Mouse (Mus musculus) midbrain, embryonic 15.5 days (tissue): ENCODE data around the gene Cnot4. TPM values are rescaled to one million over a fixed set of nuclear protein-coding genes. Genes with fewer than 3 reads are reported as not detected.
A peak's percentile ranks its signal among the peaks of the same experiment; 100 is the strongest.

Experiments
- ATAC-seq: fragments of 200-750 bp; cut with Nextera tagmentation; replicated peaks from 2 replicates; pipeline ENCODE4 v1.8.0; 2017; ENCODE audit warnings: moderate TSS enrichment
- H3K27ac ChIP-seq: fragments of 300-500 bp; sonication (generic); 2 replicates; pipeline ENCODE4 v1.5.1; 2015; ENCODE audit warnings: mild to moderate bottlenecking, inconsistent platforms
- H3K27me3 ChIP-seq: fragments of 300-500 bp; sonication (generic); replicated peaks from 2 replicates; pipeline ENCODE4 v1.6.1; 2015; ENCODE audit warnings: inconsistent platforms
- H3K36me3 ChIP-seq: fragments of 300-500 bp; sonication (generic); replicated peaks from 2 replicates; pipeline ENCODE4 v1.6.1; 2015; ENCODE audit warnings: inconsistent platforms
- H3K4me1 ChIP-seq: fragments of 300-500 bp; sonication (generic); 2 replicates; pipeline ENCODE4 v1.6.1; 2015; ENCODE audit warnings: inconsistent platforms
- H3K4me2 ChIP-seq: fragments of 300-500 bp; sonication (generic); 2 replicates; pipeline ENCODE4 v1.6.1; 2015; ENCODE audit warnings: inconsistent platforms, mild to moderate bottlenecking, moderate library complexity
- H3K4me3 ChIP-seq: fragments of 300-500 bp; sonication (generic); 2 replicates; pipeline ENCODE4 v1.5.1; 2015; ENCODE audit warnings: mild to moderate bottlenecking, inconsistent platforms
- H3K9ac ChIP-seq: fragments of 300-500 bp; sonication (generic); 2 replicates; pipeline ENCODE4 v1.6.1; 2015; ENCODE audit warnings: mild to moderate bottlenecking, inconsistent platforms
- H3K9me3 ChIP-seq: fragments of 300-500 bp; sonication (generic); 2 replicates; pipeline ENCODE4 v1.6.1; 2016; ENCODE audit warnings: inconsistent platforms
- WGBS: fragments of 180-500 bp; shearing (Covaris S2); methylation state at CpG from one replicate; pipeline ENCODE4 v1.1.7; 2015; ENCODE audit warnings: mixed read lengths; 5-methylcytosine and 5-hydroxymethylcytosine counted together
- polyA plus RNA-seq: library from polyadenylated mRNA; unstranded; fragments of >200 nt; fragmentation: Nextera tagmentation; extraction: Ambion mirVana; gene quantifications from 2 replicates; pipeline ENCODE4 v1.2.1, GENCODE M21; 2015

Gene Cnot4
- polyA plus RNA-seq, 1 experiment from 2014 or later = 34.7 TPM

- Histone ChIP-seq H3K4me1 (peaks cover 2% of the 10 kb centered on the region; the same call in 1 of the 2 replicates), H3K27me3 (no peaks in the 10 kb centered on the region), H3K27ac (no peak overlapping the region), H3K9me3 (no peaks in the 10 kb centered on the region), H3K4me3 (no peak overlapping the region), H3K36me3 (no peaks in the 10 kb centered on the region), H3K4me2 (no peak overlapping the region), H3K9ac (no peak overlapping the region)
- no peak for ATAC-seq
- 88% methylated on average over 2 of the region's 2 CpGs for WGBS
These were observed 105.5 kb downstream of the Cnot4 start for GRCm38 (mm10) chr6:35028023-35028422.

DNA sequence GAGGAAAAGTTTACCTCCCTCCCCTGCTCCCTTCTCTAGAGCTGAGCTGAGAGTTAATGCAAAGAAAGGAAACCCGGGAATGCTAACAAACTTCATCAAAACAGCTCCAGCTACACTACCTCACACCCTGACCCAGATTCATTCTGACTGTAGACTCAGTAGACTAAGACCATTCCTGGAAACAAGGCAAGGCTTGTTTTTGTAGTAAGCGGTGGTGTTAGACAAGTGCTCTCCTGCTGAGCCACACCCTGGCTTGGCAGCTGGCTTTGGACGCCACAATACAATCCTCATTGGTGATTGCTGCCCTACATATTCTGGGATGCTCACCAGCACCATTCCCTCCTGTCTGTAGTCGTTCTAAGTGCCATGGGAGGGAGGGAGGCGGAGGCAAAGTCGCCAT lies 106.3 kb downstream of the Cnot4 start:
- no peak overlapping the region for H3K4me3 ChIP-seq
- H3K4me2 ChIP-seq = no peak overlapping the region
- H3K4me1 ChIP-seq = peaks cover 2% of the 10 kb centered on the region; the same call in 1 of the 2 replicates
- H3K9ac ChIP-seq = no peak overlapping the region
- H3K27me3 ChIP-seq = no peaks in the 10 kb centered on the region
- 0 out of 2 replicates have a peak, but pooled peaks have one; percentile 33 for ATAC-seq
- WGBS = 65% methylated on average over 6 of the region's 6 CpGs
- no peaks in the 10 kb centered on the region for H3K9me3 ChIP-seq
- no peak overlapping the region for H3K27ac ChIP-seq
- no peaks in the 10 kb centered on the region for H3K36me3 ChIP-seq

DNA sequence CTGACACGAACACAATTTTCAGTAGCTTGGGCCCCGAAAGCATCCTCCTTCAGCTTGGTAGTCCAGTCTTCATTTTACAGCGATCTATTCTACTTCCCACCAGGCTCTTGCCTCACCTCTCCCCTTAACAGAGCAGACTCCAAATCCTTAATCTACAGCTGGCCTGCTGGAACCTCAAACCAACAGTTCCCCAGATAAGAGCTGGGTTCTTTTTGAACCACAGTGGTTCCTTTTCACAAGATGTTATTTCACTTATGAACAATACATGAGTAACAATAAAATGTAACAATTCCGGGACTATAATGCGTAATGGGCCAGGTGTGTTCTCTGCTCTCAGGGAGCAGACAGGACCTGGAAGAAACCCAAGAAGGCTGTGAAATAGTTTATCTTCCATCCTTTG lies 116.9 kb downstream of the Cnot4 start:
- H3K4me2 ChIP-seq = no peak overlapping the region
- H3K4me1 ChIP-seq = no peaks in the 10 kb centered on the region
- H3K36me3 ChIP-seq = 0 out of 2 replicates have a peak, but pooled peaks cover 2% of the 10 kb centered on the region
- no peaks in the 10 kb centered on the region for H3K27me3 ChIP-seq
- H3K9me3 ChIP-seq = no peaks in the 10 kb centered on the region
- ATAC-seq = no peak
- H3K9ac ChIP-seq = no peak overlapping the region
- WGBS = 92% methylated on average over 5 of the region's 5 CpGs
- no peak overlapping the region for H3K27ac ChIP-seq
- no peak overlapping the region for H3K4me3 ChIP-seq

DNA sequence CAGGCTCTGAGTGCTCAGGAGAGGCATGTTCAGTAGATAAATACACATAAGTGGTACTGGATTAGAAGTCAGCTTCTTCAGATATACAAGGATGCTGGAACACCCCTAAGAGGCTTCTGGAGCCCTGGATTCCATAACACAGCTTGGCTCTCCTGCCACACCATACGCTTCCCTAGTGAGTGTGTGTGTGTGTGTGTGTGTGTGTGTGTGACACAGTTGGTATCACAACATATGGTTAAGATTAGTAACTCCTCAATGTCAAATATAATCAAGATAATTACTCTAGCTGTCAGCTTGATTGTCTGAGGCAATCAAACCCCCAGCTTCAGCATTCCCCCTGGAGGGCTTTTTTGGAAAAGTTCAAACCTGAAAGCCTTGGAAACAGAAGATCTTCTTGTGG lies 121.6 kb downstream of the Cnot4 start:
- no peak overlapping the region for H3K4me2 ChIP-seq
- H3K27ac ChIP-seq = no peak overlapping the region
- no peaks in the 10 kb centered on the region for H3K9me3 ChIP-seq
- no peak for ATAC-seq
- H3K4me1 ChIP-seq = no peaks in the 10 kb centered on the region
- no peak overlapping the region for H3K9ac ChIP-seq
- no peak overlapping the region for H3K4me3 ChIP-seq
- H3K27me3 ChIP-seq = no peaks in the 10 kb centered on the region
- WGBS = 97% methylated on average over 1 of the region's 1 CpGs
- no peaks in the 10 kb centered on the region for H3K36me3 ChIP-seq

DNA sequence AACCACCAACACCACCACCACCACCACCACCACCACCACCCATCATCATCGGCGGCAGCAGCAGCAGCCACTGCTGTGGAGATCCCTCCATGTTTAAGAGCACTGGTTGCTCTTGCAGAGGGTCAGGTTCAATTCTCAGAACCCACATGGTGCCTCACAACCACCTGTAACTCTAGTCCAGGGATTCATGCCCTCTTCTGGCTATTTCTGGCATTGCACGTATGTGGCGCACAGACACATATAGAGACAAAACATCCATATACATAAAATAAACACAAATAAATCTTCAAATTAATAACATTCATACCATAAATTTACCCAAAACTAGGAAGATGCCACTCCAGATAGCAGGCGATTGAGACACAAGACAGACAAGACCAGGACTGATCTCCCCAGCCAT lies 122.8 kb downstream of the Cnot4 start:
- Histone ChIP-seq H3K9me3 (no peaks in the 10 kb centered on the region), H3K4me2 (no peak overlapping the region), H3K4me1 (no peaks in the 10 kb centered on the region), H3K4me3 (no peak overlapping the region), H3K27ac (no peak overlapping the region), H3K36me3 (no peaks in the 10 kb centered on the region), H3K9ac (no peak overlapping the region), H3K27me3 (no peaks in the 10 kb centered on the region)
- WGBS = 98% methylated on average over 5 of the region's 5 CpGs
- ATAC-seq = no peak

- Histone ChIP-seq H3K4me2 (no peak overlapping the region), H3K9ac (no peak overlapping the region), H3K4me1 (no peaks in the 10 kb centered on the region), H3K9me3 (no peaks in the 10 kb centered on the region), H3K27me3 (no peaks in the 10 kb centered on the region), H3K36me3 (no peaks in the 10 kb centered on the region), H3K27ac (no peak overlapping the region), H3K4me3 (no peak overlapping the region)
- no peak for ATAC-seq
- WGBS = 80% methylated on average over 18 of the region's 18 CpGs
These were observed 131.3 kb downstream of the Cnot4 start for GRCm38 (mm10) chr6:35002261-35002669.

- Histone ChIP-seq H3K4me1 (no peaks in the 10 kb centered on the region), H3K9ac (no peak overlapping the region), H3K27me3 (no peaks in the 10 kb centered on the region), H3K36me3 (no peaks in the 10 kb centered on the region), H3K4me2 (peak overlapping the region; percentile 38), H3K9me3 (no peaks in the 10 kb centered on the region), H3K27ac (no peak overlapping the region), H3K4me3 (no peak overlapping the region)
- 14% methylated on average over 4 of the region's 4 CpGs for WGBS
- peak; percentile 63 for ATAC-seq
These were observed 134.4 kb downstream of the Cnot4 start for GRCm38 (mm10) chr6:34999101-34999500.

- no peak for ATAC-seq
- no peak overlapping the region for H3K27ac ChIP-seq
- no peak overlapping the region for H3K4me3 ChIP-seq
- no peak overlapping the region for H3K4me2 ChIP-seq
- WGBS = 83% methylated on average over 4 of the region's 4 CpGs
- H3K36me3 ChIP-seq = no peaks in the 10 kb centered on the region
- no peak overlapping the region for H3K9ac ChIP-seq
- H3K9me3 ChIP-seq = no peaks in the 10 kb centered on the region
- H3K27me3 ChIP-seq = no peaks in the 10 kb centered on the region
- no peaks in the 10 kb centered on the region for H3K4me1 ChIP-seq
These were observed 137.0 kb downstream of the Cnot4 start for GRCm38 (mm10) chr6:34996496-34996895.

DNA sequence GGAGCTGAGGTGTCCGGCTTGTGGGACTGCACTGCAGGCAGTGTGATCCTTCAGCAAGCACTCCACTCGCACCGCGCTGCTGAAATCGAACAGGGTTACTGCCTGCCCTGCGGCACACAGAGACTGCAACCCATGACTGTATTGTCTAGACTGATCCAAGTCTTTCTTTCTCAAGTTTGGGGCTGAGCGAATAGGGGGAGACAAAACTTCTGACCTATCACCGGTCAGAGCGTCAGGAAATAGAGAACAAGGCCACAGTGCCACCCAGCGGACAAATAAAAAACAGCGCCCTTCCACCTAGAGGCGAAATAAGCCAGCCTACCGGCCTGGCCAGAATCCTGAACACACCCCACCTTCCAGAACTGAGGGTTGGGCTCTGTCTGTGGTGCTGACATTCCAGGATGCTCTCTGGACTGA lies 138.3 kb downstream of the Cnot4 start:
- no peaks in the 10 kb centered on the region for H3K27me3 ChIP-seq
- no peak overlapping the region for H3K4me3 ChIP-seq
- peak; percentile 59 for ATAC-seq
- H3K9ac ChIP-seq = no peak overlapping the region
- H3K4me2 ChIP-seq = peak overlapping the region; percentile 33
- no peaks in the 10 kb centered on the region for H3K36me3 ChIP-seq
- no peaks in the 10 kb centered on the region for H3K4me1 ChIP-seq
- no peaks in the 10 kb centered on the region for H3K9me3 ChIP-seq
- 5% methylated on average over 13 of the region's 13 CpGs for WGBS
- no peak overlapping the region for H3K27ac ChIP-seq

DNA sequence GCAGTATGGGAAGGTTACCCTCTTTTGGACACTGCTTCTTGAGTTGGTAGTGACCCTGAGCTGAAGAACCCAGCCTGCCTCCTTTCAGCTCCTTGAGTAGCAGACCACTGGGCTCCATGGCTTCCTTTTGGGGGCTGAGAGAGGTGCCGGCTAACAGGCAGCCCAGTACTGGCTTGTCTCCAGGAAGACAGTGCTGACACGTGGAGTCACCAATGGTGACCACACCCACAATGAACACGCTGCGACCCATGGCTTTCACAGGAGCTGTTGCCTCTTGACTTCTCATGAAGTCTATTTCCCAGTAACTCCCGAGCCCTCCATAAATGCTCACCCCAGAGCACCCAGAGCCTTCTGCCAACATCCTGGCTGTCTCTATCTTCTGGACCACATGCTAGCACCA lies 138.8 kb downstream of the Cnot4 start:
- Histone ChIP-seq H3K27me3 (no peaks in the 10 kb centered on the region), H3K4me1 (no peaks in the 10 kb centered on the region), H3K4me2 (no peak overlapping the region), H3K9me3 (no peaks in the 10 kb centered on the region), H3K4me3 (no peak overlapping the region), H3K27ac (no peak overlapping the region), H3K9ac (no peak overlapping the region), H3K36me3 (no peaks in the 10 kb centered on the region)
- no peak for ATAC-seq
- WGBS = 81% methylated on average over 5 of the region's 5 CpGs

DNA sequence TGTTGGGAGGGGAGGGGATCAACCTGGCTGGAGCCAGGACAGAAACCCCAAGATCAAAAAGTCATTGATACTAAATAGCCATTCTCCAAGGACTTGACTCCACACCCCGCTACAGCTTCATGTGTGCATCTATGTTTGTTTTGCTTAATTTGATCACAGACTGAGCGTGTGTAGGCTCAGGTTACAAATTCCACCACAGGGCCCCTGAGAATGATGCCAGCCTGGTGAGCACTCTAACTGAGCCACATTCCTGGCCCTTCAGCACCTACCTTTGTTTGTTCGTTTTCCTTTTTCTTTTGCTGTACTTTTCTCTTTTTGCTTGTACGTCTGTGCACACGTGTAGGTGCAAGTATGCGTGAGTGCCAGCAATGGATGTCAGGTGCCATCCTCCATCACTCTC lies 144.3 kb downstream of the Cnot4 start:
- Histone ChIP-seq H3K4me2 (no peak overlapping the region), H3K9me3 (no peaks in the 10 kb centered on the region)
- 84% methylated on average over 6 of the region's 6 CpGs for WGBS

GRCm38 (mm10) chr6:34988081-34988761 lies 145.3 kb downstream of the Cnot4 start, which contains the start of gene Slc23a4:
Gene Slc23a4, minus strand, starts transcription at chr6:34988404.
- Histone ChIP-seq H3K9me3 (no peaks in the 10 kb centered on the region), H3K4me1 (peaks cover 8% of the 10 kb centered on the region), H3K36me3 (no peaks in the 10 kb centered on the region), H3K4me3 (no peak within 1 kb of the TSS), H3K9ac (no peak within 1 kb of the TSS), H3K4me2 (peak within 1 kb of the TSS; percentile 28), H3K27me3 (no peaks in the 10 kb centered on the region), H3K27ac (no peak within 1 kb of the TSS)
- 8% methylated on average over 20 of the region's 20 CpGs for WGBS
- 0 out of 2 replicates have a peak, but pooled peaks have one; percentile 48 for ATAC-seq

More for the DNA sequence above, 144.3 kb downstream of the Cnot4 start:
- Histone ChIP-seq H3K9ac (no peak overlapping the region), H3K36me3 (no peaks in the 10 kb centered on the region), H3K4me1 (peaks cover 8% of the 10 kb centered on the region), H3K27me3 (no peaks in the 10 kb centered on the region), H3K27ac (no peak overlapping the region), H3K4me3 (no peak overlapping the region)
- ATAC-seq = no peak

DNA sequence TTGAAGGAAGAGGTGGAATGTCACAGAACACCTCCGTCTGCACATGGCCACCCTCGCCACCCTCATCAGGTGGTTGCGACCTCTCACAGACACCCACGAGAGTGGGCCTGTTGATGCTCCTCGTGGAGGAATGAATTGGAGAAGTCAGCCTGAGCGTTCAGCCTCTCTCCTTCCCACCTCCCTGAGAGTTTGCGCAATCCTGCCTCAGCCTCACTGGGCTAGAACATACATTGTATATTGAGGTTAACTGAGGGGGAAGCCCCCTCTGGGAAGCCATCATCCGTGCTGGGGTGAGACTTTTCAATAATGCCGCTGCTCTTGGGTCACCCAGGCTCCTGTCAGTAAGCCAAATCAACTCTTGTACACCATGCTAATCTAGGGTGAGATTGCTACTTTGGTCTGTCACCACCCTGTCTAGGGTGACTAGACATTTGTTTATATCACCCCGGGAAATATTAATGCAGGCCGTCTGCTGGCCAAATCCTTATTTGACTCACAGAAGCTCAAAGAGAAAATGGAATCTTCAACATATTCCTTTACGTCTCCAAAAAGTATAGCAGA lies 146.4 kb downstream of the Cnot4 start:
- Histone ChIP-seq H3K4me1 (peaks cover 8% of the 10 kb centered on the region), H3K36me3 (no peaks in the 10 kb centered on the region), H3K27me3 (no peaks in the 10 kb centered on the region), H3K4me3 (no peak overlapping the region), H3K27ac (no peak overlapping the region), H3K4me2 (no peak overlapping the region), H3K9me3 (no peaks in the 10 kb centered on the region), H3K9ac (no peak overlapping the region)
- no peak for ATAC-seq
- 89% methylated on average over 12 of the region's 12 CpGs for WGBS
